Mouse (Mus musculus): ENCODE results near the gene Col4a5. TPM values are rescaled to one million over a fixed set of nuclear protein-coding genes. Genes with fewer than 3 reads are reported as not detected.

Col4a5 gene
- not detected for polyA plus RNA-seq (2017; shearing (Covaris generic))

DNA sequence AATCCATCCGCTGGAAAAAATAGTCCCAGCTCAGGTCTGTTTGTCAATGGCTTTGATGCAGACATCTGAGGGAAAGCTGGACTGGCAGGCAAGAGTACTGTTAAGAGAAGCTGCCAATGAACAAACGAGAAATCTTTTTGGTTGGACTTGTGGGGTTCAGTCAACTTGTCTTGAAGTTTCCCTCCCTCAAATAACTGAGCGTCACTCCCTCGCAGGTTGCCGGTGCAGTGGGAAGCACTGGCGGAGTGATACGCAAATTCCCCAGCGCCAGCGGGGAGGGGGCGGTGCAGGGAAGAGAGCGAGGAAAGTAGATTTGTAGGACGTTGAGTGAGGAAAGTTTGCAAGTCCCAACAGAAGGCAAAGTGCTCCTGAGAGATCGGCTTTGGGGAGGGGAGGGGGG lies at the start of gene Col4a5:
Gene Col4a5, plus strand, starts transcription at position 276 of the 400 bp plus-strand sequence.

DNA sequence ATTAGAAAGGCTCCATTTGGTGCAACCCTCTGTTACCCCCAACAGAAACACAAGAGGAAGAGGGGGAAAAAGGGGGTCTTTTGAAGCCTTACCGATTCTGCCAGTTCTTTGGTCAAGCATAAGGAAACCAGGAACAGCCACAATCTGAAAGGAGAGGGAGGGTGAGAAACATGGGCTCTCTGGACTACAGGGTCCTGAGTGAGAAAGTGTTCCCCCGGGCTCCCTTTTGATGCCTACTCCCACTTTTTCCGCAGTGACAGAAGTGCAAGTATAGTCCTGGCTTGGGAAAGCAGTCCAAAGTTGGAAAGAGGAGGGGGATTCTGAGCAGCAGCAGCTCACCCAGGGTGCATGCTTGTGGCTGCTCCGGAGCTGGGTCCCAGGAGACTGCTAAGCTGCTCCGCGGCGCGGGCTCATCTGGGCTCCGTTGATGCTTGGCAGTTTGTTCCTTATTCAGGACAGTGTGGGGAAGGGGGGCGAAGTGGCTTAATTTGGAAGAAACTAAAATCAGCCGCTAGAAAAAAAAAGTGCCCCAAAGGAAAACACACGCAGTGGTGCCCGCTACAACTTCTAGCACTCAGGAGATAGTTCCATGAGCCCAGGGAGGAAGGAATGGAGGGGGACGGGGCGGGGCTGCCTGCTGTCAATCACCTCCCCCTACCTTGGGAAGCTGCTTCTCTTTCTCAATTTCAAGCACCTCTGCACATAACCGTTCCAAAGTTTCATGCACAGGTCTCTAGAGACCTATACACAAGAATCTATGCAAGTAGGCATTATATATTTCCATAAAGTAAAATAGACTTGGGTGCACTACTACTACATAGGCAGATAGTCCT lies 1.5 kb upstream of the Col4a5 start, which contains the start of gene Col4a6:
Gene Col4a6, minus strand, starts transcription at position 607 of the 833 bp plus-strand sequence.

GRCm38 (mm10) chrX:141724937-141725918 lies 250.0 kb downstream of the Col4a5 start, which contains the start of gene Irs4:
Gene Irs4 (minus strand): TSS chrX:141725263.

Other genes with a start within 250 kb of the Col4a5 start
- gene Col4a6, start 1.3 kb upstream of the Col4a5 start, polyA plus RNA-seq (2017; shearing (Covaris generic)) = not detected
- gene Irs4, start 249.9 kb downstream of the Col4a5 start, polyA plus RNA-seq (2017; shearing (Covaris generic)) = not detected

All from activated CD4-positive, CD25-positive, alpha-beta regulatory T cell, adult 9 weeks (primary cell).